Mouse (Mus musculus) heart, postnatal 0 days (tissue): ENCODE data around the gene Actr5.

Experiments
- CTCF ChIP-seq: IDR thresholded peaks from 2 replicates; pipeline ENCODE4 v1.5.1; 2016; ENCODE audit warnings: antibody characterized with exemption, control low read depth, low read depth
- EP300 ChIP-seq: IDR thresholded peaks from 2 replicates; pipeline ENCODE4 v1.6.1; 2016; ENCODE audit warnings: antibody characterized with exemption, low read depth

GRCm38 (mm10) chr2:158596803-158597202, 27.9 kb upstream of the Actr5 start:
- no peak for TF ChIP-seq CTCF
- TF ChIP-seq EP300: no peak
